Mouse (Mus musculus): ENCODE results near the gene Ttc41. TPM values are rescaled to one million over a fixed set of nuclear protein-coding genes. Genes with fewer than 3 reads are reported as not detected.

Ttc41 gene
- total RNA-seq, 4 experiments from 2014 or later, result 0.96 to 1.5 (median 1.1) TPM

DNA sequence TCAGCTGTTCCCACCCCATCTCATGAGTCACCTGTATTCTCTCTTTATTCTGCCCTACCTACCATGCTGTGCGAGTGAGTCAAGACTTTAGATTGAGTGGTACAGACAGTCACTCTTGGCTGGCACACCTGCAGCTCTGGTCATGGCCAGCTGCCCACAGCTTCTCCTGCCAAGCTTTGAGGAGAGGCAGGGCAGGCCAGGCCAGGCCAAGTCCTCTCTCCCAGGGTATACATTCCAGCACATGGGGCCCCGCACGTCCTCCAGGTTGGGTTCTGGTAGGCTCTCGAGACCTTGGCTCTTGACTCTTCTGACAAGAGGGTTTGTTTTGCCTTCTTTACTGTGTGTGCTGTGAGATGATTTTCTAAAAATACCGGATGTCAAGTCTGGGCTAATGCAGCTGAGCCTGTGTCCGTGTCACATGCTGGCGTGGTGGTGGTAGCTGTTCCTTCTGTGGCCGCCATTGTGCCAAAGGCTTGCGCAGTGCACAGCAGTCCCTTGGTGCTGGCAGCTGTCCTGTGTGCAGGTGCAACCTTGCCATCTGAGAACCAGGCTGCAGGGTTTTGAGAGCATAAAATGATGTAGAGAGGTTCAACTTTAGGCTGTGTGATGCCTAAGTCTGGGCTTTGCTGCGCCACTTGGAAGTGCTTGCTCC is 120.4 kb downstream of the Ttc41 start:
- no peak for DNase-seq (ENCODE audit: low spot score in 2 of 2)

Small RNA genes lying within 50 kb of the gene (microRNA-seq; reads per million reads assigned to microRNA genes)
- 1.3 to 2.0 reads per million in 2 experiments for gene Gm25745

Other genes with a start within 250 kb of the Ttc41 start
- gene Syn3, start 206.9 kb upstream of the Ttc41 start, total RNA-seq (2022), result 10 to 100 TPM; 18.9 to 21.7 (median 19.6) TPM
- 100 to 1,000 TPM; 267 to 424 (median 352) TPM for gene Hsp90b1, start 302 bp upstream of the Ttc41 start, total RNA-seq (2022)
- gene Gm49358, start 58.2 kb downstream of the Ttc41 start, total RNA-seq (2022), result 10 to 100 TPM; 28.9 to 57.9 (median 42.3) TPM
- gene Nt5dc3, start 73.2 kb downstream of the Ttc41 start, total RNA-seq (2022), result 100 to 1,000 TPM; 113 to 152 (median 122) TPM

Measured in layer of hippocampus, adult 8-10 months (tissue).